Mouse (Mus musculus): Measurements from ENCODE around the gene Mtcl1.
A peak's percentile ranks its signal among the peaks of the same experiment; 100 is the strongest.
"Not testable (repeated sequence)": the region's sequence is repeated elsewhere in the genome, so short reads cannot be mapped to it uniquely, and the experiment has no call there.

The Mtcl1 gene

GRCm38 (mm10) chr17:66447978-66448377, 1.6 kb downstream of the Mtcl1 start:
- DNase-seq (ENCODE audit: low spot score), result no peak

GRCm38 (mm10) chr17:66447007-66447312, 2.6 kb downstream of the Mtcl1 start:
- no peak for DNase-seq (ENCODE audit: low spot score)

GRCm38 (mm10) chr17:66446196-66447006, 3.1 kb downstream of the Mtcl1 start:
- no peak for DNase-seq (ENCODE audit: low spot score)

GRCm38 (mm10) chr17:66444059-66444700, 5.4 kb downstream of the Mtcl1 start:
- no peak for DNase-seq (ENCODE audit: low spot score)

- DNase-seq (ENCODE audit: low spot score), result no peak
Observed at GRCm38 (mm10) chr17:66439888-66440287, 9.7 kb downstream of the Mtcl1 start.

GRCm38 (mm10) chr17:66439051-66439753, 10.3 kb downstream of the Mtcl1 start:
- no peak for DNase-seq (ENCODE audit: low spot score)

GRCm38 (mm10) chr17:66438137-66438536, 11.4 kb downstream of the Mtcl1 start:
- DNase-seq (ENCODE audit: low spot score), result no peak

GRCm38 (mm10) chr17:66436811-66437210, 12.7 kb downstream of the Mtcl1 start:
- DNase-seq (ENCODE audit: low spot score), result no peak

- no peak for DNase-seq (ENCODE audit: low spot score)
Observed at GRCm38 (mm10) chr17:66435982-66436381, 13.6 kb downstream of the Mtcl1 start.

- no peak for DNase-seq (ENCODE audit: low spot score)
Observed at GRCm38 (mm10) chr17:66435007-66435406, 14.5 kb downstream of the Mtcl1 start.

- DNase-seq (ENCODE audit: low spot score), result no peak
Observed at GRCm38 (mm10) chr17:66434566-66434965, 15.0 kb downstream of the Mtcl1 start.

- DNase-seq (ENCODE audit: low spot score), result not testable (repeated sequence)
Observed at GRCm38 (mm10) chr17:66424601-66425000, 24.9 kb downstream of the Mtcl1 start.

- no peak for DNase-seq (ENCODE audit: low spot score)
Observed at GRCm38 (mm10) chr17:66419421-66419820, 30.1 kb downstream of the Mtcl1 start.

GRCm38 (mm10) chr17:66417748-66418147, 31.8 kb downstream of the Mtcl1 start:
- DNase-seq (ENCODE audit: low spot score), result no peak

GRCm38 (mm10) chr17:66417329-66417728, 32.2 kb downstream of the Mtcl1 start:
- DNase-seq (ENCODE audit: low spot score), result no peak

GRCm38 (mm10) chr17:66416841-66417313, 32.7 kb downstream of the Mtcl1 start:
- peak; percentile 36 for DNase-seq (ENCODE audit: low spot score)

GRCm38 (mm10) chr17:66416436-66416835, 33.1 kb downstream of the Mtcl1 start:
- DNase-seq (ENCODE audit: low spot score), result no peak

- DNase-seq (ENCODE audit: low spot score), result no peak
Observed at GRCm38 (mm10) chr17:66414331-66414730, 35.2 kb downstream of the Mtcl1 start.

GRCm38 (mm10) chr17:66412155-66412970, 37.2 kb downstream of the Mtcl1 start:
- no peak for DNase-seq (ENCODE audit: low spot score)

- DNase-seq (ENCODE audit: low spot score), result no peak
Observed at GRCm38 (mm10) chr17:66410884-66411426, 38.6 kb downstream of the Mtcl1 start.

GRCm38 (mm10) chr17:66409070-66409605, 40.4 kb downstream of the Mtcl1 start:
- DNase-seq (ENCODE audit: low spot score), result no peak

All from yolk sac, embryonic 10.5 days (tissue).